Mouse (Mus musculus) lung, postnatal 14 days (tissue): ENCODE measurements at regions not wholly inside any gene's neighbourhood (a gene's known extent, or its start where the extent isn't known, plus 50 kb on each side); places are given as distances from the start of the nearest gene placed in this dataset.
"Not testable (repeated sequence)": the region's sequence is repeated elsewhere in the genome, so short reads cannot be mapped to it uniquely, and the experiment has no call there.

Experiments used
- DNase-seq: peaks from one replicate; pipeline ENCODE4 v3.0.0; 2021

- peak; percentile 58 for DNase-seq
These were observed 66.7 kb upstream of the Chmp2b start for GRCm38 (mm10) chr16:65629186-65629585.

- no peak for DNase-seq
These were observed 69.2 kb upstream of the Chmp2b start for GRCm38 (mm10) chr16:65631680-65632079.

GRCm38 (mm10) chr16:65646741-65647140 lies 84.2 kb upstream of the Chmp2b start:
- not testable (repeated sequence) for DNase-seq

- no peak for DNase-seq
These were observed 86.5 kb upstream of the Chmp2b start for GRCm38 (mm10) chr16:65649061-65649460.

GRCm38 (mm10) chr16:65655490-65655889 lies 93.0 kb upstream of the Chmp2b start:
- no peak for DNase-seq

GRCm38 (mm10) chr16:65657829-65658228 lies 95.3 kb upstream of the Chmp2b start:
- no peak for DNase-seq

- peak; percentile 11 for DNase-seq
These were observed 102.3 kb upstream of the Chmp2b start for GRCm38 (mm10) chr16:65664787-65665186.

- DNase-seq, result no peak
These were observed 109.6 kb upstream of the Chmp2b start for GRCm38 (mm10) chr16:65672116-65672515.

- no peak for DNase-seq
These were observed 120.6 kb upstream of the Chmp2b start for GRCm38 (mm10) chr16:65683089-65683488.

- DNase-seq, result no peak
These were observed 121.3 kb upstream of the Chmp2b start for GRCm38 (mm10) chr16:65683703-65684320.

- DNase-seq, result no peak
These were observed 121.4 kb upstream of the Vgll3 start for GRCm38 (mm10) chr16:65693626-65694025.

GRCm38 (mm10) chr16:65715631-65716030 lies 99.4 kb upstream of the Vgll3 start:
- no peak for DNase-seq

- no peak for DNase-seq
These were observed 96.1 kb upstream of the Vgll3 start for GRCm38 (mm10) chr16:65718791-65719472.

- DNase-seq, result no peak
These were observed 94.1 kb upstream of the Vgll3 start for GRCm38 (mm10) chr16:65720953-65721352.

- DNase-seq, result no peak
These were observed 89.3 kb upstream of the Vgll3 start for GRCm38 (mm10) chr16:65725559-65726269.

GRCm38 (mm10) chr16:65726289-65726688 lies 88.8 kb upstream of the Vgll3 start:
- DNase-seq, result no peak

GRCm38 (mm10) chr16:65729322-65729721 lies 85.7 kb upstream of the Vgll3 start:
- no peak for DNase-seq

GRCm38 (mm10) chr16:65739652-65740051 lies 75.4 kb upstream of the Vgll3 start:
- no peak for DNase-seq

GRCm38 (mm10) chr16:65742951-65743350 lies 72.1 kb upstream of the Vgll3 start:
- no peak for DNase-seq

GRCm38 (mm10) chr16:65755667-65756066 lies 59.4 kb upstream of the Vgll3 start:
- no peak for DNase-seq
